In the genomic region with DNA sequence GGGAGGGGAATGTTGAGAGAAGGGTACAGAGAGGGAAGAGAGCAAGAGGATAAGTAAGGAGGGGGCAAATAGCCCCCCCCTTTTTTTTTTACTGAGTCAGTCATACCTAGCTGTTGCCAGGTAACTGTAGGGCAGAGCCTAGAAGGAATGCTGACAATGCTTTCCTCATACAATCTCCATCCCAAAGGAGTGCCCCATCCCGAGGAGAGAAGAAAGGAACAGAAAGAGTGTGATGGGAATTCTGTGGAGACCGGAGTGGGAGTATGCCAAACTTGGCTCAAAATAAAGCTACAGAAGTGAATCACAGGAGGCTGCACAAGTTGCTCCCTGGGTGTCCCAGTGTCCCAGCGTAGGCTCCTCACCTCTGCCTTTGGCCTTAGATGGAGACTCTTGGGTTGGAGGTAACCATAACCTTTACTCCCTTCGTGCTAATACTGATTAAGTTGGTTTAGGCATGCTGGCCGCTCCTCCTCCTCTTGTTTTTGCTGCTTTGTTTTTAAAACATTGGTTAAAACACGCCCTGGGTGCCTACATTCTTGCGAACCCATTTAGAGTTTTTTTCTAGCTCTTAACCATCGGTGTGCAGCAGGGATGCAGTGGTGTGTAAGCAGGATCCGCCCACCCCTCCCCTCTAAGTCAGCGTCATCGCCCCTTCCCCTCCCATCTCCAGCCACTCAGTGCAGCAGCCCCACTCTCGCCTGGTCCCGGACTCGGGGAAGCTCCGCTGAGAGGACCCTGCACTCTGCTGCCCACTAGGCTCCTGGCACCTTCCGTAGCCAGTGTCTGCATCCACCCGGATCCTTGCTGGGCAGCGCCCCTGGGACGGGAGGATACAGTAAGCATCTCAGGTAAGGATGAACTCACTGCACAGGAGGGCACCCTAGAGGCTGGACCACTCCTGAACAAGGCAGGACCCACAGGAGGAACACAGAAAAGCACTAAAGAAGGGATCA, we compare ENCODE assay signal across 9 mouse cellular contexts. TPM values are rescaled to one million over a fixed set of nuclear protein-coding genes. Genes with fewer than 3 reads are reported as not detected.
DNase-seq lines count a peak whose midpoint lies in the region; ATAC-seq and TF ChIP-seq lines count a peak whose summit lies in the region.
"Had no signal": no experiment of that assay in that cellular context is flagged by ENCODE, and none has a peak within 500 bp of the region (broad histone marks: within the 10 kb centered on the region; RNA-seq: fewer than 3 reads in every experiment).

A gene (plus strand): TSS at position 691 of the 953 bp plus-strand sequence.

- intact Hi-C loops in gastrocnemius, postnatal 14 days (cut with DNase I; ENCODE audit: low total_unique reads) = no loop called here

- no peaks in the 10 kb centered on the region for H3K36me3 ChIP-seq in ES-E14 (ENCODE audit: control insufficient read depth, insufficient read depth, low read length, poor library complexity, severe bottlenecking)
- H3K36me3 ChIP-seq in embryonic facial prominence, embryonic 13.5 days = no peaks in the 10 kb centered on the region
- H3K36me3 ChIP-seq in hindbrain, embryonic 15.5 days = no peaks in the 10 kb centered on the region
- no peaks in the 10 kb centered on the region for H3K36me3 ChIP-seq in midbrain, embryonic 10.5 days

- H3K4me2 ChIP-seq in embryonic facial prominence, embryonic 13.5 days = peak within 1 kb of the TSS; percentile 74
- peak within 1 kb of the TSS; percentile 76 for H3K4me2 ChIP-seq in hindbrain, embryonic 15.5 days

- H3K4me3 ChIP-seq in ES-E14 (ENCODE audit: insufficient read depth in 1 of 2, low read depth in 1 of 2, low read length in 2 of 2, poor library complexity in 1 of 2, severe bottlenecking in 1 of 2) = peak within 1 kb of the TSS; percentile 50 to 62
- H3K4me3 ChIP-seq in embryonic facial prominence, embryonic 13.5 days = peak within 1 kb of the TSS; percentile 48
- H3K4me3 ChIP-seq in hindbrain, embryonic 15.5 days = peak within 1 kb of the TSS; percentile 40
- peak within 1 kb of the TSS; percentile 51 for H3K4me3 ChIP-seq in midbrain, embryonic 10.5 days

- 0 out of 2 replicates have a peak, but pooled peaks cover 4% of the 10 kb centered on the region for H3K27me3 ChIP-seq in embryonic facial prominence, embryonic 13.5 days
- H3K27me3 ChIP-seq in hindbrain, embryonic 15.5 days = no peaks in the 10 kb centered on the region
- H3K27me3 ChIP-seq in midbrain, embryonic 10.5 days (ENCODE audit: low read depth, poor library complexity, severe bottlenecking) = peaks cover 16% of the 10 kb centered on the region

- peak; percentile 78 for ATAC-seq in embryonic facial prominence, embryonic 13.5 days (ENCODE audit: insufficient number of reproducible peaks, insufficient read depth, low FRiP score, low TSS enrichment, low read depth)
- peak; percentile 86 for ATAC-seq in hindbrain, embryonic 15.5 days (ENCODE audit: low FRiP score, low read depth)

- peak; percentile 25 for DNase-seq in gastrocnemius, postnatal 14 days
- no peak for DNase-seq in gastrocnemius, adult 18-20 months (ENCODE audit: low spot score)
- no peak for DNase-seq in ES-E14 (ENCODE audit: low read depth, low spot score)
- peak; percentile 67 for DNase-seq in midbrain, embryonic 10.5 days (ENCODE audit: low spot score)
- peak; percentile 80 for DNase-seq in testis, postnatal 10 days (ENCODE audit: low spot score)
- no peak for DNase-seq in cerebellum, postnatal 36 days

- H3K27ac ChIP-seq in ES-E14 (ENCODE audit: insufficient read depth, low read depth, low read length, poor library complexity, severe bottlenecking) = no peak within 1 kb of the TSS
- peak within 1 kb of the TSS; percentile 51; the same call in 1 of the 2 replicates for H3K27ac ChIP-seq in embryonic facial prominence, embryonic 13.5 days
- no peak within 1 kb of the TSS for H3K27ac ChIP-seq in hindbrain, embryonic 15.5 days (replicated peaks)
- no peak within 1 kb of the TSS; the same call in 1 of the 2 replicates for H3K27ac ChIP-seq in midbrain, embryonic 10.5 days (replicated peaks)

- peak within 1 kb of the TSS; percentile 51; the same call in 1 of the 2 replicates for H3K9ac ChIP-seq in ES-E14 (ENCODE audit: insufficient read depth, low read depth, low read length, poor library complexity, severe bottlenecking)
- peak within 1 kb of the TSS; percentile 65 for H3K9ac ChIP-seq in embryonic facial prominence, embryonic 13.5 days
- peak within 1 kb of the TSS; percentile 38 for H3K9ac ChIP-seq in hindbrain, embryonic 15.5 days

- H3K9me3 ChIP-seq in ES-E14 (ENCODE audit: control insufficient read depth, insufficient read depth, low read depth, low read length) = no peaks in the 10 kb centered on the region
- H3K9me3 ChIP-seq in embryonic facial prominence, embryonic 13.5 days = no peaks in the 10 kb centered on the region
- no peaks in the 10 kb centered on the region for H3K9me3 ChIP-seq in hindbrain, embryonic 15.5 days
- no peaks in the 10 kb centered on the region for H3K9me3 ChIP-seq in midbrain, embryonic 10.5 days (replicated peaks)

- 3% methylated on average over 19 of the region's 19 CpGs for WGBS in embryonic facial prominence, embryonic 13.5 days
- WGBS in hindbrain, embryonic 15.5 days = 1% methylated on average over 19 of the region's 19 CpGs
- 2% methylated on average over 19 of the region's 19 CpGs for WGBS in midbrain, embryonic 10.5 days

- in situ Hi-C loops in ES-E14 (cut with MboI; ENCODE audit: low sequenced_read_pairs in 2 of 2, unreplicated experiment in 2 of 2) = loop anchor here in 1 of 2 experiments (10.0 kb wide), 2 partner anchors 88 to 148 kb away; no protein-coding TSS in a partner anchor

- H3K4me1 ChIP-seq in ES-E14 (ENCODE audit: control insufficient read depth in 2 of 2, insufficient read depth in 2 of 2, low read length in 2 of 2, poor library complexity in 1 of 2) = peaks cover 13 to 21% of the 10 kb centered on the region in 2 experiments
- H3K4me1 ChIP-seq in embryonic facial prominence, embryonic 13.5 days = peaks cover 21% of the 10 kb centered on the region
- H3K4me1 ChIP-seq in hindbrain, embryonic 15.5 days (replicated peaks) = peaks cover 16% of the 10 kb centered on the region
- peaks cover 34% of the 10 kb centered on the region for H3K4me1 ChIP-seq in midbrain, embryonic 10.5 days

TF ChIP-seq in ES-E14, 5 proteins besides CTCF, POLR2A, EP300 and RAD21:
- TF ChIP-seq MAFK (IDR thresholded peaks at IDR 0.05; ENCODE audit: insufficient read depth, low read depth, low read length) (peak; percentile 71; the same call in 1 of the 2 replicates), ZNF384 (IDR thresholded peaks at IDR 0.05; ENCODE audit: low read depth, low read length) (no peak)
TF ChIP-seq in ES-E14: peak in this region for 1.

RNA-seq across cellular contexts. Expression of the gene that starts here (rescaled TPM):
- total RNA-seq in gastrocnemius, postnatal 14 days (2021) = 1 to 10 TPM; 1.1 to 2.7 TPM
- total RNA-seq in gastrocnemius, adult 18-20 months (2021) = under 1 TPM in 1 of 2 experiments, not detected in 1; 0.12 TPM
- total RNA-seq in ES-E14 (2012; rRNA removed) = 6.0 and 9.4 TPM in 2 replicates
- 28.1 and 33.0 TPM in 2 replicates for polyA plus RNA-seq in embryonic facial prominence, embryonic 13.5 days (2015; fragmentation: Nextera tagmentation; extraction: Ambion mirVana)
- polyA plus RNA-seq in hindbrain, embryonic 15.5 days (2015; fragmentation: Nextera tagmentation; extraction: Ambion mirVana) = 6.2 and 7.2 TPM in 2 replicates
- polyA plus RNA-seq in midbrain, embryonic 10.5 days (2016; fragmentation: Nextera tagmentation; extraction: Ambion mirVana) = 1.8 and 2.0 TPM in 2 replicates
- polyA plus RNA-seq: small intestine, adult 2 months had no signal

Comparison
In these comparisons a context has a peak if more than half of its experiments do, and no peak if none do; other contexts are left out.
1. DNase-seq: peak in gastrocnemius, postnatal 14 days (single experiment), midbrain, embryonic 10.5 days (single experiment) and testis, postnatal 10 days (single experiment); none in gastrocnemius, adult 18-20 months (single experiment), ES-E14 (single experiment) and cerebellum, postnatal 36 days (0 of 2).
2. Peak in every context shown above with its lines, with median percentiles within 50 percentile points of each other: H3K4me3 ChIP-seq and H3K9ac ChIP-seq.